Mouse (Mus musculus) heart, embryonic 15.5 days (tissue): ENCODE results near the gene Ndufb2. TPM values are rescaled to one million over a fixed set of nuclear protein-coding genes. Genes with fewer than 3 reads are reported as not detected.
A peak's percentile ranks its signal among the peaks of the same experiment; 100 is the strongest.

Source experiments
- ATAC-seq: fragments of 200-750 bp; cut with Nextera tagmentation; replicated peaks from 2 replicates; pipeline ENCODE4 v1.8.0; 2017; ENCODE audit warnings: low read depth, moderate TSS enrichment; ENCODE audit not compliant: insufficient number of reproducible peaks, insufficient read depth, low FRiP score
- H3K27ac ChIP-seq: fragments of 300-500 bp; sonication (generic); 2 replicates; pipeline ENCODE4 v1.5.1; 2015; ENCODE audit warnings: mild to moderate bottlenecking, inconsistent platforms
- H3K27me3 ChIP-seq: fragments of 300-500 bp; sonication (generic); 2 replicates; pipeline ENCODE4 v1.6.1; 2015; ENCODE audit warnings: inconsistent platforms
- H3K36me3 ChIP-seq: fragments of 300-500 bp; sonication (generic); 2 replicates; pipeline ENCODE4 v1.6.1; 2015; ENCODE audit warnings: mild to moderate bottlenecking, inconsistent platforms
- H3K4me1 ChIP-seq: fragments of 300-500 bp; sonication (generic); replicated peaks from 2 replicates; pipeline ENCODE4 v1.6.1; 2015; ENCODE audit warnings: inconsistent platforms
- H3K4me2 ChIP-seq: fragments of 300-500 bp; sonication (generic); 2 replicates; pipeline ENCODE4 v1.6.1; 2015; ENCODE audit warnings: inconsistent platforms, mild to moderate bottlenecking, moderate library complexity
- H3K4me3 ChIP-seq: fragments of 300-500 bp; sonication (generic); 2 replicates; pipeline ENCODE4 v1.5.1; 2015; ENCODE audit warnings: mild to moderate bottlenecking, inconsistent platforms
- H3K9ac ChIP-seq: fragments of 300-500 bp; sonication (generic); 2 replicates; pipeline ENCODE4 v1.6.1; 2015; ENCODE audit warnings: mild to moderate bottlenecking, inconsistent platforms
- H3K9me3 ChIP-seq: fragments of 300-500 bp; sonication (generic); replicated peaks from 2 replicates; pipeline ENCODE4 v1.6.1; 2016; ENCODE audit warnings: inconsistent platforms
- WGBS: fragments of 180-500 bp; shearing (Covaris S2); methylation state at CpG from one replicate; pipeline ENCODE4 v1.1.7; 2015; ENCODE audit warnings: mixed read lengths; 5-methylcytosine and 5-hydroxymethylcytosine counted together
- polyA plus RNA-seq: library from polyadenylated mRNA; unstranded; fragments of >200 nt; fragmentation: Nextera tagmentation; extraction: Ambion mirVana; gene quantifications from 2 replicates; pipeline ENCODE4 v1.2.1, GENCODE M21; 2015

The Ndufb2 gene
- polyA plus RNA-seq, 1 experiment from 2014 or later: 708 TPM

- Histone ChIP-seq H3K4me2 (peak within 1 kb of the TSS; percentile 79), H3K27me3 (no peaks in the 10 kb centered on the region), H3K27ac (peak within 1 kb of the TSS; percentile 88), H3K9ac (peak within 1 kb of the TSS; percentile 91), H3K4me3 (peak within 1 kb of the TSS; percentile 95), H3K4me1 (peaks cover 38% of the 10 kb centered on the region), H3K36me3 (no peaks in the 10 kb centered on the region), H3K9me3 (no peaks in the 10 kb centered on the region)
- ATAC-seq: peak; percentile 92
- WGBS: 1% methylated on average over 25 of the region's 50 CpGs
These were observed 34.6 kb upstream of the Ndufb2 start, which contains the start of gene Dennd2a for GRCm38 (mm10) chr6:39557723-39558261. Gene Dennd2a (minus strand): TSS chr6:39557867.

- no peak for ATAC-seq
These were observed 33.0 kb upstream of the Ndufb2 start for GRCm38 (mm10) chr6:39559276-39559939.

GRCm38 (mm10) chr6:39562166-39563015, 30.0 kb upstream of the Ndufb2 start:
- no peaks in the 10 kb centered on the region for H3K9me3 ChIP-seq
- H3K27ac ChIP-seq: no peak overlapping the region
- H3K27me3 ChIP-seq: no peaks in the 10 kb centered on the region
- peak overlapping the region; percentile 28 for H3K4me3 ChIP-seq
- 11% methylated on average over 23 of the region's 23 CpGs for WGBS
- H3K4me2 ChIP-seq: peak overlapping the region; percentile 62
- no peak overlapping the region for H3K9ac ChIP-seq
- H3K4me1 ChIP-seq: peaks cover 20% of the 10 kb centered on the region
- no peaks in the 10 kb centered on the region for H3K36me3 ChIP-seq
- peak; percentile 27; the same call in 1 of the 2 replicates for ATAC-seq

More at GRCm38 (mm10) chr6:39559276-39559939, 33.0 kb upstream of the Ndufb2 start:
- 62% methylated on average over 6 of the region's 6 CpGs for WGBS
- no peaks in the 10 kb centered on the region for H3K36me3 ChIP-seq
- H3K4me1 ChIP-seq: peaks cover 38% of the 10 kb centered on the region
- no peak overlapping the region for H3K4me3 ChIP-seq
- H3K27me3 ChIP-seq: no peaks in the 10 kb centered on the region
- H3K4me2 ChIP-seq: no peak overlapping the region
- H3K27ac ChIP-seq: no peak overlapping the region
- H3K9ac ChIP-seq: no peak overlapping the region
- no peaks in the 10 kb centered on the region for H3K9me3 ChIP-seq

GRCm38 (mm10) chr6:39567528-39567927, 24.8 kb upstream of the Ndufb2 start:
- H3K27me3 ChIP-seq: no peaks in the 10 kb centered on the region
- no peak overlapping the region for H3K4me3 ChIP-seq
- ATAC-seq: no peak
- no peak overlapping the region for H3K4me2 ChIP-seq
- H3K4me1 ChIP-seq: no peaks in the 10 kb centered on the region
- H3K36me3 ChIP-seq: no peaks in the 10 kb centered on the region
- H3K27ac ChIP-seq: no peak overlapping the region
- WGBS: 16% methylated on average over 5 of the region's 5 CpGs
- H3K9me3 ChIP-seq: no peaks in the 10 kb centered on the region
- no peak overlapping the region for H3K9ac ChIP-seq

GRCm38 (mm10) chr6:39570426-39570825, 21.9 kb upstream of the Ndufb2 start:
- no peak overlapping the region for H3K27ac ChIP-seq
- H3K9ac ChIP-seq: no peak overlapping the region
- no peak for ATAC-seq
- no peaks in the 10 kb centered on the region for H3K9me3 ChIP-seq
- H3K27me3 ChIP-seq: no peaks in the 10 kb centered on the region
- no peaks in the 10 kb centered on the region for H3K36me3 ChIP-seq
- no peak overlapping the region for H3K4me3 ChIP-seq
- H3K4me1 ChIP-seq: peaks cover 12% of the 10 kb centered on the region
- H3K4me2 ChIP-seq: no peak overlapping the region
- 63% methylated on average over 3 of the region's 3 CpGs for WGBS

GRCm38 (mm10) chr6:39573791-39574554, 18.4 kb upstream of the Ndufb2 start, which contains the start of gene Adck2:
Gene Adck2 (plus strand): TSS chr6:39573873.
- peak; percentile 95 for ATAC-seq
- Histone ChIP-seq H3K9ac (peak within 1 kb of the TSS; percentile 85), H3K36me3 (peaks cover 23% of the 10 kb centered on the region), H3K4me1 (peaks cover 12% of the 10 kb centered on the region), H3K27me3 (no peaks in the 10 kb centered on the region), H3K4me2 (peak within 1 kb of the TSS; percentile 89), H3K9me3 (no peaks in the 10 kb centered on the region), H3K4me3 (peak within 1 kb of the TSS; percentile 89), H3K27ac (peak within 1 kb of the TSS; percentile 96)
- WGBS: 2% methylated on average over 49 of the region's 49 CpGs

- Histone ChIP-seq H3K4me3 (peak overlapping the region; percentile 89), H3K4me1 (peaks cover 12% of the 10 kb centered on the region), H3K4me2 (peak overlapping the region; percentile 89), H3K9me3 (no peaks in the 10 kb centered on the region), H3K27ac (peak overlapping the region; percentile 96), H3K9ac (peak overlapping the region; percentile 85), H3K27me3 (no peaks in the 10 kb centered on the region), H3K36me3 (peaks cover 26% of the 10 kb centered on the region)
- ATAC-seq: no peak
- 30% methylated on average over 10 of the region's 10 CpGs for WGBS
These were observed 17.9 kb upstream of the Ndufb2 start for GRCm38 (mm10) chr6:39574555-39574869.

- H3K27ac ChIP-seq: peak overlapping the region; percentile 96
- H3K4me2 ChIP-seq: peak overlapping the region; percentile 89
- no peaks in the 10 kb centered on the region for H3K9me3 ChIP-seq
- ATAC-seq: no peak
- WGBS: 71% methylated on average over 7 of the region's 7 CpGs
- peaks cover 12% of the 10 kb centered on the region for H3K4me1 ChIP-seq
- peak overlapping the region; percentile 85; the same call in 1 of the 2 replicates for H3K9ac ChIP-seq
- peaks cover 28% of the 10 kb centered on the region for H3K36me3 ChIP-seq
- H3K4me3 ChIP-seq: peak overlapping the region; percentile 89
- no peaks in the 10 kb centered on the region for H3K27me3 ChIP-seq
These were observed 17.4 kb upstream of the Ndufb2 start for GRCm38 (mm10) chr6:39574951-39575350.

- ATAC-seq: no peak
- H3K9me3 ChIP-seq: no peaks in the 10 kb centered on the region
- no peak overlapping the region for H3K4me2 ChIP-seq
- H3K9ac ChIP-seq: no peak overlapping the region
- 80% methylated on average over 7 of the region's 7 CpGs for whole genome bisulfite sequencing
- no peak overlapping the region for H3K27ac ChIP-seq
- H3K4me1 ChIP-seq: peaks cover 6% of the 10 kb centered on the region
- no peaks in the 10 kb centered on the region for H3K27me3 ChIP-seq
- H3K36me3 ChIP-seq: peaks cover 48% of the 10 kb centered on the region
- no peak overlapping the region for H3K4me3 ChIP-seq
These were observed 12.8 kb upstream of the Ndufb2 start for GRCm38 (mm10) chr6:39579552-39579951.

GRCm38 (mm10) chr6:39580558-39580957, 11.8 kb upstream of the Ndufb2 start:
- no peaks in the 10 kb centered on the region for H3K9me3 ChIP-seq
- no peak for ATAC-seq
- WGBS: 66% methylated on average over 2 of the region's 2 CpGs
- H3K27ac ChIP-seq: no peak overlapping the region
- peaks cover 51% of the 10 kb centered on the region for H3K36me3 ChIP-seq
- no peak overlapping the region for H3K4me2 ChIP-seq
- no peak overlapping the region for H3K9ac ChIP-seq
- H3K4me3 ChIP-seq: no peak overlapping the region
- no peaks in the 10 kb centered on the region for H3K27me3 ChIP-seq
- no peaks in the 10 kb centered on the region for H3K4me1 ChIP-seq
